Mouse (Mus musculus) lung, embryonic 16.5 days (tissue): Measurements from ENCODE around the gene Trim11. TPM values are rescaled to one million over a fixed set of nuclear protein-coding genes. Genes with fewer than 3 reads are reported as not detected.
A peak's percentile ranks its signal among the peaks of the same experiment; 100 is the strongest.

Experiments
- ATAC-seq: fragments of 200-750 bp; cut with Nextera tagmentation; 2 replicates; pipeline ENCODE4 v1.8.0; 2017; ENCODE audit warnings: low read depth, mild to moderate bottlenecking, moderate library complexity
- H3K27ac ChIP-seq: fragments of 300-500 bp; sonication (generic); 2 replicates; pipeline ENCODE4 v1.5.1; 2014; ENCODE audit warnings: mild to moderate bottlenecking, control low read depth, low read length
- H3K27me3 ChIP-seq: fragments of 300-500 bp; sonication (generic); 2 replicates; pipeline ENCODE4 v1.6.1; 2014; ENCODE audit warnings: low read depth, low read length, mixed read lengths; ENCODE audit not compliant: control insufficient read depth, insufficient read depth
- H3K36me3 ChIP-seq: fragments of 300-500 bp; sonication (generic); 2 replicates; pipeline ENCODE4 v1.6.1; 2014; ENCODE audit warnings: low read length; ENCODE audit not compliant: control insufficient read depth, insufficient read depth
- H3K4me1 ChIP-seq: fragments of 300-500 bp; sonication (generic); replicated peaks from 2 replicates; pipeline ENCODE4 v1.6.1; 2014; ENCODE audit warnings: low read length, mixed read lengths; ENCODE audit not compliant: control insufficient read depth, insufficient read depth
- H3K4me2 ChIP-seq: fragments of 300-500 bp; sonication (generic); 2 replicates; pipeline ENCODE4 v1.6.1; 2014; ENCODE audit warnings: low read depth, low read length, control low read depth
- H3K4me3 ChIP-seq: fragments of 300-500 bp; sonication (generic); 2 replicates; pipeline ENCODE4 v1.5.1; 2014; ENCODE audit warnings: mild to moderate bottlenecking, low read length, control low read depth
- H3K9ac ChIP-seq: fragments of 300-500 bp; sonication (generic); 2 replicates; pipeline ENCODE4 v1.6.1; 2014; ENCODE audit warnings: low read length, control low read depth
- H3K9me3 ChIP-seq: fragments of 300-500 bp; sonication (generic); 2 replicates; pipeline ENCODE4 v1.6.1; 2016; ENCODE audit warnings: low read length; ENCODE audit not compliant: control insufficient read depth
- WGBS: fragments of 180-500 bp; shearing (Covaris S2); extraction: QIAGEN DNeasy Blood & Tissue Kit; methylation state at CpG from one replicate; pipeline ENCODE4 v1.1.7; 2014; 5-methylcytosine and 5-hydroxymethylcytosine counted together
- polyA plus RNA-seq: library from polyadenylated mRNA; unstranded; fragments of >200 nt; fragmentation: Nextera tagmentation; extraction: Ambion mirVana; gene quantifications from 2 replicates; pipeline ENCODE4 v1.2.1, GENCODE M21; 2015

The Trim11 gene
- polyA plus RNA-seq, 1 experiment from 2014 or later = 23.2 TPM

DNA sequence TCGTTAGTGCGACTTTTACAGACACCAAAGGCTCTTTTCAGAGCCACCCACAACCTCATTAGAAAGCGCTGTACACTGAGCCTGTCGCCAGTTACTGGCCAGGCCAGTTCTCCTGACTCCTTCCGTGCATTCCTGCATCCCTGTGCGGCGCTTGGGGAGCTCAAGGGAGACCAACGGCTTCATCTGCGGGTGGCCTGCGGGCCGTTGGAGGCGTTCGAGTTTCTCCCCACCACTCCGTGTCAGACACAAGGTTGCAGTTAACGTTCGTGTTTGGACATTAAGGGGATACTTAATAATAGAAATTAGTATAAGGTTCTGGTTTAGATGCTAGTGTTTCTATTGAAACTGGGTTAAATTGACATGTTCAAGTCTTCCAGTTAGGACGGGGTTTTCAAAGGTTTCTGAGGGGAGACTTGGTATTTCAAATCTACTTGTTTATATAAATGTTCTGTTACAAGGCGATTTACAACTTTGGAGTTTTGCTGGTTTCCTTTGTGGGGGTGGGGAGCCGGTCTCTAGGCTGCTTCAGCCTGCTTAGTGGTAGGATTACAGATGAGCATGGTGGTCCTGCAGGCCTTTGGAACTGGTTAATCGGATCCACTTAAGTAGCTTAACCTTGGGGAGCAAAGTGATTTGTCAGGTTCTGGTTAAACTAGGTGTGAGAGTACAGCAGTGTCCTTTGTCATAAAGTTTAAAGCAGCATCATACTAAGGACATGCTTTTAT lies 22.6 kb upstream of the Trim11 start:
- Histone ChIP-seq H3K36me3 (0 out of 2 replicates have a peak, but pooled peaks cover 2% of the 10 kb centered on the region), H3K27me3 (peaks cover 10% of the 10 kb centered on the region), H3K27ac (peak overlapping the region; percentile 99), H3K9ac (peak overlapping the region; percentile 95), H3K9me3 (no peaks in the 10 kb centered on the region), H3K4me3 (peak overlapping the region; percentile 85), H3K4me2 (peak overlapping the region; percentile 90), H3K4me1 (peaks cover 27% of the 10 kb centered on the region)
- WGBS = 0% methylated on average over 20 of the region's 20 CpGs
- ATAC-seq = no peak; the same call in 1 of the 2 replicates

- Histone ChIP-seq H3K36me3 (0 out of 2 replicates have a peak, but pooled peaks cover 2% of the 10 kb centered on the region), H3K9me3 (no peaks in the 10 kb centered on the region), H3K9ac (peak overlapping the region; percentile 95), H3K4me3 (peak overlapping the region; percentile 85), H3K4me1 (peaks cover 28% of the 10 kb centered on the region), H3K27ac (peak overlapping the region; percentile 99), H3K27me3 (peaks cover 8% of the 10 kb centered on the region), H3K4me2 (peak overlapping the region; percentile 90)
- 19% methylated on average over 8 of the region's 8 CpGs for WGBS
- ATAC-seq = no peak
Measured at GRCm38 (mm10) chr11:58955868-58956257, 22.0 kb upstream of the Trim11 start.

DNA sequence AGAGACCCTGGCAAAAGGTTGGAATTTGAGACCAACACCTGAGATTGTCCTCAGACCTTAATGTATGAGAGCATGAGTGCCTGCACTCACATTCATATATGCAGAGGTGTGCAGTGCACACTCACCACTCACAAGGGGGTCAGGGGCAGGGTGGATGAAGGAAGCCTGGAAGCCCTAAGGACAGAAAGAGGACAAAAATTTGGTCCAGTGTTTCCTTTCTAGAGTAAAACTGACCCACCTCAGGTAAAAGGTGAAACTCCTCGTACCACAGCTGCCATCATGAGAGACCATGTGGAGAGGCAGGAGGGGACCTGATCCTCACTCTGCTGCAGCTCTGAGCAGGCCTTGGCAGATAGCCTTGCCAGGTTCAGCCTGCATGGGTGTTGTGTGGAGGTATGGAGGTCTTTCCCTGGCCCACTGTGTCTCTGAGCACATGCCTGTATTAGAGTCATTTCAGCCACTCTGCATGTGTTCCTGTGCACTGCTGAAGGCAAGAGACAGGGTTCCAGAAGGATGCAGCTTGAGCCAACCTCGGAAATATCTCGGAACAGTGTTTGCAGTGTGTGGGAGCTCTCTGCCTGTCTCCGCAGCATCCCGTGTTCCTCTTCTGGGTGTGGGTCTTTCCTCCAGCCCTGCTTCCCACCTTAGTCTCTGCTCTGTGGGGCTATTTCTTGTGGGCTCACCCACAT lies 20.5 kb upstream of the Trim11 start:
- Histone ChIP-seq H3K4me1 (peaks cover 28% of the 10 kb centered on the region), H3K9me3 (peaks cover 8% of the 10 kb centered on the region), H3K9ac (peak overlapping the region; percentile 95; the same call in 1 of the 2 replicates), H3K27me3 (peaks cover 10% of the 10 kb centered on the region; the same call in 1 of the 2 replicates), H3K36me3 (0 out of 2 replicates have a peak, but pooled peaks cover 2% of the 10 kb centered on the region), H3K4me2 (peak overlapping the region; percentile 90; the same call in 1 of the 2 replicates), H3K4me3 (peak overlapping the region; percentile 85), H3K27ac (no peak overlapping the region)
- ATAC-seq = no peak
- 80% methylated on average over 5 of the region's 5 CpGs for WGBS

DNA sequence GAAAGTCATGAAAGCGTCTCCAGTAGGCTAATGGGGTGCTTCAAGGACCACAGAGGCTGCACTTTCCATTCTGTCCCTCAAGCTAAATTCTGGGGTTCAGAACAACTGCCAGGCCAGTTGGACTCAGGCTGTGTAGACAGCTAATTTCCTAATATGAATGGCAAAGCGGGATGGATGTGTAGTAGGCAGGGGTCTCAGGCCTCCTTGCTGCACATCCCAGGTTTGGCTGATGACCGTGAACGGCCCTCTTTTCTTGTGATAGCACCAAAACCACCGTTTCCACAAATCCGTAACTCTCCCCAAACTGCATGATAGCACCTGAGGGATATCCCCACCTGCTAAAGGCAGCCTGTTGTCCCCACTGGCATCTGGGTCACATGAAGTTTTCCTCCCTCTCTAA lies 19.4 kb upstream of the Trim11 start:
- 88% methylated on average over 6 of the region's 6 CpGs for WGBS
- H3K4me1 ChIP-seq = peaks cover 28% of the 10 kb centered on the region
- no peak overlapping the region for H3K9ac ChIP-seq
- no peak overlapping the region for H3K27ac ChIP-seq
- no peak overlapping the region for H3K4me3 ChIP-seq
- no peak overlapping the region for H3K4me2 ChIP-seq
- peaks cover 10% of the 10 kb centered on the region; the same call in 1 of the 2 replicates for H3K27me3 ChIP-seq
- no peak for ATAC-seq
- H3K36me3 ChIP-seq = 0 out of 2 replicates have a peak, but pooled peaks cover 2% of the 10 kb centered on the region
- peaks cover 8% of the 10 kb centered on the region for H3K9me3 ChIP-seq

DNA sequence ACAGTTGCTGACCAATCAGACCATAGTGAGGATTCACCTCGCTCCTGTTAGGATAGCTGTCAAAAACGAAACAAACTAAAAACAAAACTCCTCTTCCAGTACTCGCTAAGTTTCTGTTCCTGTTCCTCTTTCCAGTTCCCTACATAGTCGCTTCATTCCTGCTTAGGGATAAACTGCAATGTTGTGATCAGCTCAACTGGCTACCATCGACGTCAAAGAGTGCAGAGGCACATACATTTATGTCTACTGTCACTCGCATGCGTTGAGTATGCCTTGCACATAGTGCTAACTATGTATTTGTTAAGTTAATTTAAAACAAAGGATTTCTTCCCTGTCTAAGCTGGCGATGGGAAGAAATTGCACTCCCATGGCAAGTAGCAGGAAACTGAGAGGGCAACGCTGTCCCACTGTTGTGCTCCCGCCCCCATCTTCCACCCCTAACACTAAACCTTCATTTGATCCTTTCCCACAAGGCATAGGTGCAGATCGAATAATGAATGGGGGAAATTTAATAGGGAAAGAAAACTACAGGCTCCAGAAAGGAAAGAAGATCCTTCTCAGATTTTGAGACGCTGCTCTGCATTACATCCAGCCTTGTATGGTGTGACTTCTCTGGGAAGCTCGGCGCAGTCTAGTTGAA lies 18.6 kb upstream of the Trim11 start:
- 0 out of 2 replicates have a peak, but pooled peaks cover 2% of the 10 kb centered on the region for H3K36me3 ChIP-seq
- H3K9ac ChIP-seq = peak overlapping the region; percentile 64
- peaks cover 8% of the 10 kb centered on the region for H3K9me3 ChIP-seq
- H3K4me1 ChIP-seq = peaks cover 28% of the 10 kb centered on the region
- ATAC-seq = no peak
- H3K4me2 ChIP-seq = peak overlapping the region; percentile 92
- H3K4me3 ChIP-seq = peak overlapping the region; percentile 64
- 32% methylated on average over 15 of the region's 15 CpGs for WGBS
- no peak overlapping the region for H3K27ac ChIP-seq
- peaks cover 11% of the 10 kb centered on the region; the same call in 1 of the 2 replicates for H3K27me3 ChIP-seq

DNA sequence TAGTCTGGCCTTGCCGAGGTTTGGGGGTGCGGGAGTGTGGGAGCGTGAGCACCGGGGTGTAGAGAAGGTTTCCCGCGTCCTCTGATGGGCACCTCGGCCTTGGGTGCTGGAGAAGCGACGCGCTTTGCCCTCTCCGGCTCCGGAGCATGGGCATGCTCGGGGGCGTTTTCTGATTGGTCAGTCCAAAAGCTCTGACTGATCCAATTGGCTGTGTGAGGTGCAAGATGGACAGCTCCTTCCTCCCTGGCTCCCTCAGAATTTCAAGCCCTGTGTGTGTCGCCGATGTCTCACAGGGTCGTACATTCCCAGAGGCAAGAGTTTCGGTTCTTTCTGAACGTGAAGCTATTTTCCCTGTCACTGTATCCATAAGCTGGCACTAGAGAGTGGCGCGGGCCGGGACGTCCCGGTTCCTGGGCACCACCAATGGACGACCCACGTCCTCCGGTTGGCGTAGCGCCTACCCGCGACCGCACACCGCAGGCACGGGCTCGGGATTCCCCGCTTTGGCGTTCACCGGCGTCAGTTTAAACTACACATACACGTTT lies 17.9 kb upstream of the Trim11 start:
- Histone ChIP-seq H3K36me3 (0 out of 2 replicates have a peak, but pooled peaks cover 2% of the 10 kb centered on the region), H3K9me3 (peaks cover 8% of the 10 kb centered on the region), H3K4me1 (peaks cover 28% of the 10 kb centered on the region), H3K4me2 (peak overlapping the region; percentile 92), H3K9ac (peak overlapping the region; percentile 64), H3K27ac (no peak overlapping the region; the same call in 1 of the 2 replicates), H3K27me3 (peaks cover 13% of the 10 kb centered on the region; the same call in 1 of the 2 replicates), H3K4me3 (peak overlapping the region; percentile 64)
- 3% methylated on average over 40 of the region's 40 CpGs for WGBS
- peak; percentile 84 for ATAC-seq

GRCm38 (mm10) chr11:58961364-58962177 lies 16.3 kb upstream of the Trim11 start:
- ATAC-seq = no peak
- Histone ChIP-seq H3K9me3 (peaks cover 8% of the 10 kb centered on the region), H3K36me3 (0 out of 2 replicates have a peak, but pooled peaks cover 2% of the 10 kb centered on the region), H3K4me3 (no peak overlapping the region), H3K9ac (no peak overlapping the region), H3K27ac (no peak overlapping the region), H3K4me1 (peaks cover 19% of the 10 kb centered on the region), H3K27me3 (peaks cover 13% of the 10 kb centered on the region; the same call in 1 of the 2 replicates), H3K4me2 (no peak overlapping the region)
- WGBS = 54% methylated on average over 50 of the region's 50 CpGs

GRCm38 (mm10) chr11:58963543-58963942 lies 14.3 kb upstream of the Trim11 start:
- no peak overlapping the region for H3K4me2 ChIP-seq
- H3K9me3 ChIP-seq = peaks cover 8% of the 10 kb centered on the region
- H3K9ac ChIP-seq = no peak overlapping the region
- WGBS = 32% methylated on average over 17 of the region's 17 CpGs
- H3K36me3 ChIP-seq = no peaks in the 10 kb centered on the region
- H3K27me3 ChIP-seq = peaks cover 13% of the 10 kb centered on the region; the same call in 1 of the 2 replicates
- no peak overlapping the region for H3K4me3 ChIP-seq
- no peak for ATAC-seq
- peaks cover 9% of the 10 kb centered on the region for H3K4me1 ChIP-seq
- H3K27ac ChIP-seq = no peak overlapping the region
